Mouse (Mus musculus): ENCODE results near the gene Rnf24. TPM values are rescaled to one million over a fixed set of nuclear protein-coding genes. Genes with fewer than 3 reads are reported as not detected.

Rnf24 gene
- polyA plus RNA-seq, 1 experiment from 2014 or later = 18.4 TPM

GRCm38 (mm10) chr2:131373656-131374055 lies 21.0 kb upstream of the Rnf24 start:
- 89% methylated on average over 6 of the region's 6 CpGs for WGBS
- no peak overlapping the region for H3K27ac ChIP-seq (ENCODE audit: low read depth, low read length)
- no peak overlapping the region for H3K4me2 ChIP-seq (ENCODE audit: low read depth, low read length)
- no peak overlapping the region for H3K9ac ChIP-seq (replicated peaks; ENCODE audit: low read depth, low read length)
- H3K27me3 ChIP-seq (ENCODE audit: control insufficient read depth, insufficient read depth, low read length) = no peaks in the 10 kb centered on the region
- ATAC-seq (ENCODE audit: low read depth) = no peak
- H3K4me1 ChIP-seq (ENCODE audit: control insufficient read depth, insufficient read depth, low read length) = no peaks in the 10 kb centered on the region
- H3K4me3 ChIP-seq (ENCODE audit: low read depth, low read length) = no peak overlapping the region
- H3K36me3 ChIP-seq (ENCODE audit: control insufficient read depth, insufficient read depth, low read length) = no peaks in the 10 kb centered on the region
- no peaks in the 10 kb centered on the region for H3K9me3 ChIP-seq (ENCODE audit: control insufficient read depth, low read length)

- Histone ChIP-seq H3K4me2 (ENCODE audit: low read depth, low read length) (no peak overlapping the region), H3K4me3 (ENCODE audit: low read depth, low read length) (no peak overlapping the region), H3K27ac (ENCODE audit: low read depth, low read length) (no peak overlapping the region), H3K9me3 (ENCODE audit: control insufficient read depth, low read length) (no peaks in the 10 kb centered on the region), H3K4me1 (ENCODE audit: control insufficient read depth, insufficient read depth, low read length) (no peaks in the 10 kb centered on the region), H3K27me3 (ENCODE audit: control insufficient read depth, insufficient read depth, low read length) (no peaks in the 10 kb centered on the region), H3K36me3 (ENCODE audit: control insufficient read depth, insufficient read depth, low read length) (no peaks in the 10 kb centered on the region), H3K9ac (replicated peaks; ENCODE audit: low read depth, low read length) (no peak overlapping the region)
- ATAC-seq (ENCODE audit: low read depth) = no peak
- 85% methylated on average over 7 of the region's 7 CpGs for WGBS
Observed at GRCm38 (mm10) chr2:131372276-131372877, 19.7 kb upstream of the Rnf24 start.

- Histone ChIP-seq H3K9ac (replicated peaks; ENCODE audit: low read depth, low read length) (no peak overlapping the region), H3K9me3 (ENCODE audit: control insufficient read depth, low read length) (no peaks in the 10 kb centered on the region), H3K4me2 (ENCODE audit: low read depth, low read length) (no peak overlapping the region), H3K27ac (ENCODE audit: low read depth, low read length) (no peak overlapping the region), H3K36me3 (ENCODE audit: control insufficient read depth, insufficient read depth, low read length) (no peaks in the 10 kb centered on the region), H3K4me1 (ENCODE audit: control insufficient read depth, insufficient read depth, low read length) (no peaks in the 10 kb centered on the region), H3K27me3 (ENCODE audit: control insufficient read depth, insufficient read depth, low read length) (no peaks in the 10 kb centered on the region), H3K4me3 (ENCODE audit: low read depth, low read length) (no peak overlapping the region)
- WGBS = 93% methylated on average over 4 of the region's 4 CpGs
- no peak for ATAC-seq (ENCODE audit: low read depth)
Observed at GRCm38 (mm10) chr2:131371811-131372210, 19.1 kb upstream of the Rnf24 start.

- Histone ChIP-seq H3K27me3 (ENCODE audit: control insufficient read depth, insufficient read depth, low read length) (no peaks in the 10 kb centered on the region), H3K27ac (ENCODE audit: low read depth, low read length) (no peak overlapping the region)
- WGBS = 76% methylated on average over 3 of the region's 3 CpGs
Observed at GRCm38 (mm10) chr2:131370828-131371227, 18.1 kb upstream of the Rnf24 start.

GRCm38 (mm10) chr2:131364689-131365088 lies 12.0 kb upstream of the Rnf24 start:
- no peak for ATAC-seq (ENCODE audit: low read depth)
- Histone ChIP-seq H3K9me3 (ENCODE audit: control insufficient read depth, low read length) (no peaks in the 10 kb centered on the region), H3K4me3 (ENCODE audit: low read depth, low read length) (no peak overlapping the region), H3K36me3 (ENCODE audit: control insufficient read depth, insufficient read depth, low read length) (no peaks in the 10 kb centered on the region), H3K27me3 (ENCODE audit: control insufficient read depth, insufficient read depth, low read length) (no peaks in the 10 kb centered on the region), H3K4me1 (ENCODE audit: control insufficient read depth, insufficient read depth, low read length) (no peaks in the 10 kb centered on the region), H3K4me2 (ENCODE audit: low read depth, low read length) (no peak overlapping the region), H3K9ac (replicated peaks; ENCODE audit: low read depth, low read length) (no peak overlapping the region), H3K27ac (ENCODE audit: low read depth, low read length) (no peak overlapping the region)
- WGBS = 84% methylated on average over 6 of the region's 6 CpGs

More at GRCm38 (mm10) chr2:131370828-131371227, 18.1 kb upstream of the Rnf24 start:
- H3K4me2 ChIP-seq (ENCODE audit: low read depth, low read length) = no peak overlapping the region
- no peaks in the 10 kb centered on the region for H3K9me3 ChIP-seq (ENCODE audit: control insufficient read depth, low read length)
- H3K36me3 ChIP-seq (ENCODE audit: control insufficient read depth, insufficient read depth, low read length) = no peaks in the 10 kb centered on the region
- H3K4me1 ChIP-seq (ENCODE audit: control insufficient read depth, insufficient read depth, low read length) = no peaks in the 10 kb centered on the region
- no peak for ATAC-seq (ENCODE audit: low read depth)
- H3K9ac ChIP-seq (replicated peaks; ENCODE audit: low read depth, low read length) = no peak overlapping the region
- H3K4me3 ChIP-seq (ENCODE audit: low read depth, low read length) = no peak overlapping the region

GRCm38 (mm10) chr2:131358481-131358880 lies 5.8 kb upstream of the Rnf24 start:
- Histone ChIP-seq H3K27me3 (ENCODE audit: control insufficient read depth, insufficient read depth, low read length) (no peaks in the 10 kb centered on the region), H3K4me3 (ENCODE audit: low read depth, low read length) (no peak overlapping the region), H3K9me3 (ENCODE audit: control insufficient read depth, low read length) (no peaks in the 10 kb centered on the region), H3K27ac (ENCODE audit: low read depth, low read length) (no peak overlapping the region), H3K9ac (replicated peaks; ENCODE audit: low read depth, low read length) (no peak overlapping the region), H3K4me1 (ENCODE audit: control insufficient read depth, insufficient read depth, low read length) (no peaks in the 10 kb centered on the region), H3K4me2 (ENCODE audit: low read depth, low read length) (no peak overlapping the region), H3K36me3 (ENCODE audit: control insufficient read depth, insufficient read depth, low read length) (no peaks in the 10 kb centered on the region)
- ATAC-seq (ENCODE audit: low read depth) = no peak

- WGBS = 61% methylated on average over 6 of the region's 6 CpGs
- H3K27me3 ChIP-seq (ENCODE audit: control insufficient read depth, insufficient read depth, low read length) = no peaks in the 10 kb centered on the region; the same call in 1 of the 2 replicates
Observed at GRCm38 (mm10) chr2:131354049-131354448, 1.4 kb upstream of the Rnf24 start.

GRCm38 (mm10) chr2:131353564-131353915 lies 848 bp upstream of the Rnf24 start:
- no peak for ATAC-seq (ENCODE audit: low read depth)

More at GRCm38 (mm10) chr2:131354049-131354448, 1.4 kb upstream of the Rnf24 start:
- Histone ChIP-seq H3K4me2 (ENCODE audit: low read depth, low read length) (no peak overlapping the region), H3K36me3 (ENCODE audit: control insufficient read depth, insufficient read depth, low read length) (no peaks in the 10 kb centered on the region), H3K9me3 (ENCODE audit: control insufficient read depth, low read length) (no peaks in the 10 kb centered on the region), H3K27ac (ENCODE audit: low read depth, low read length) (no peak overlapping the region), H3K9ac (replicated peaks; ENCODE audit: low read depth, low read length) (no peak overlapping the region), H3K4me1 (ENCODE audit: control insufficient read depth, insufficient read depth, low read length) (0 out of 2 replicates have a peak, but pooled peaks cover 3% of the 10 kb centered on the region), H3K4me3 (ENCODE audit: low read depth, low read length) (no peak overlapping the region)
- no peak for ATAC-seq (ENCODE audit: low read depth)

GRCm38 (mm10) chr2:131351968-131352746 lies 535 bp downstream of the Rnf24 start:
- no peaks in the 10 kb centered on the region for H3K9me3 ChIP-seq (ENCODE audit: control insufficient read depth, low read length)
- peak overlapping the region; percentile 97 for H3K4me3 ChIP-seq (ENCODE audit: low read depth, low read length)
- H3K4me1 ChIP-seq (ENCODE audit: control insufficient read depth, insufficient read depth, low read length) = peaks cover 3% of the 10 kb centered on the region; the same call in 1 of the 2 replicates
- peak overlapping the region; percentile 98 for H3K27ac ChIP-seq (ENCODE audit: low read depth, low read length)
- ATAC-seq (ENCODE audit: low read depth) = peak; percentile 74; the same call in 1 of the 2 replicates
- peak overlapping the region; percentile 66 for H3K4me2 ChIP-seq (ENCODE audit: low read depth, low read length)
- no peaks in the 10 kb centered on the region for H3K36me3 ChIP-seq (ENCODE audit: control insufficient read depth, insufficient read depth, low read length)
- H3K9ac ChIP-seq (replicated peaks; ENCODE audit: low read depth, low read length) = peak overlapping the region; percentile 99
- under 1% methylated on average over 51 of the region's 51 CpGs for WGBS
- no peaks in the 10 kb centered on the region; the same call in 1 of the 2 replicates for H3K27me3 ChIP-seq (ENCODE audit: control insufficient read depth, insufficient read depth, low read length)

More at GRCm38 (mm10) chr2:131353564-131353915, 848 bp upstream of the Rnf24 start:
- 16% methylated on average over 3 of the region's 3 CpGs for WGBS
- H3K9ac ChIP-seq (replicated peaks; ENCODE audit: low read depth, low read length) = no peak overlapping the region
- peak overlapping the region; percentile 97; the same call in 1 of the 2 replicates for H3K4me3 ChIP-seq (ENCODE audit: low read depth, low read length)
- no peaks in the 10 kb centered on the region for H3K36me3 ChIP-seq (ENCODE audit: control insufficient read depth, insufficient read depth, low read length)
- no peaks in the 10 kb centered on the region for H3K9me3 ChIP-seq (ENCODE audit: control insufficient read depth, low read length)
- peak overlapping the region; percentile 66 for H3K4me2 ChIP-seq (ENCODE audit: low read depth, low read length)
- H3K27me3 ChIP-seq (ENCODE audit: control insufficient read depth, insufficient read depth, low read length) = no peaks in the 10 kb centered on the region; the same call in 1 of the 2 replicates
- peaks cover 3% of the 10 kb centered on the region; the same call in 1 of the 2 replicates for H3K4me1 ChIP-seq (ENCODE audit: control insufficient read depth, insufficient read depth, low read length)
- no peak overlapping the region for H3K27ac ChIP-seq (ENCODE audit: low read depth, low read length)
